Mouse (Mus musculus) intestine, embryonic 14.5 days (tissue): ENCODE measurements around the gene Trappc2l. TPM values are rescaled to one million over a fixed set of nuclear protein-coding genes. Genes with fewer than 3 reads are reported as not detected.
A peak's percentile ranks its signal among the peaks of the same experiment; 100 is the strongest.

Experiments
- ATAC-seq: fragments of 200-750 bp; cut with Nextera tagmentation; replicated peaks from 2 replicates; pipeline ENCODE4 v1.8.0; 2017; ENCODE audit warnings: low read depth, moderate number of reproducible peaks, moderate TSS enrichment, moderate library complexity; ENCODE audit not compliant: low FRiP score, low TSS enrichment
- DNase-seq: peaks from one replicate; pipeline ENCODE4 v3.0.0-alpha.2; 2018; ENCODE audit warnings: low spot score
- H3K27ac ChIP-seq: fragments of 300-500 bp; sonication (generic); 2 replicates; pipeline ENCODE4 v1.5.1; 2014; ENCODE audit warnings: low read depth, mild to moderate bottlenecking, control low read depth
- H3K27me3 ChIP-seq: fragments of 300-500 bp; sonication (generic); replicated peaks from 2 replicates; pipeline ENCODE4 v1.6.1; 2014; ENCODE audit warnings: low read length, control low read depth; ENCODE audit not compliant: control insufficient read depth, insufficient read depth
- H3K36me3 ChIP-seq: fragments of 300-500 bp; sonication (generic); 2 replicates; pipeline ENCODE4 v1.6.1; 2014; ENCODE audit warnings: low read length, control low read depth; ENCODE audit not compliant: control insufficient read depth, insufficient read depth
- H3K4me1 ChIP-seq: fragments of 300-500 bp; sonication (generic); replicated peaks from 2 replicates; pipeline ENCODE4 v1.6.1; 2014; ENCODE audit warnings: low read length, control low read depth, mixed read lengths; ENCODE audit not compliant: control insufficient read depth, insufficient read depth
- H3K4me2 ChIP-seq: fragments of 300-500 bp; sonication (generic); 2 replicates; pipeline ENCODE4 v1.6.1; 2014; ENCODE audit warnings: low read length
- H3K4me3 ChIP-seq: fragments of 300-500 bp; sonication (generic); 2 replicates; pipeline ENCODE4 v1.5.1; 2014; ENCODE audit warnings: low read depth, low read length, control low read depth, mixed read lengths
- H3K9ac ChIP-seq: fragments of 300-500 bp; sonication (generic); 2 replicates; pipeline ENCODE4 v1.6.1; 2014; ENCODE audit warnings: mild to moderate bottlenecking, low read length
- H3K9me3 ChIP-seq: fragments of 300-500 bp; sonication (generic); 2 replicates; pipeline ENCODE4 v1.6.1; 2016; ENCODE audit warnings: low read length, control low read depth; ENCODE audit not compliant: control insufficient read depth
- WGBS: fragments of 180-500 bp; shearing (Covaris S2); extraction: QIAGEN DNeasy Blood & Tissue Kit; methylation state at CpG from one replicate; pipeline ENCODE4 v1.1.7; 2014; 5-methylcytosine and 5-hydroxymethylcytosine counted together
- polyA plus RNA-seq: library from polyadenylated mRNA; unstranded; fragments of >200 nt; fragmentation: Nextera tagmentation; extraction: Ambion mirVana; gene quantifications from 2 replicates; pipeline ENCODE4 v1.2.1, GENCODE M21; 2014

The Trappc2l gene
- polyA plus RNA-seq, 1 experiment from 2014 or later = 67.3 TPM

- Histone ChIP-seq H3K36me3 (peaks cover 9% of the 10 kb centered on the region; the same call in 1 of the 2 replicates), H3K4me2 (peak overlapping the region; percentile 93), H3K9me3 (no peaks in the 10 kb centered on the region), H3K9ac (peak overlapping the region; percentile 59), H3K4me1 (peaks cover 10% of the 10 kb centered on the region; the same call in 1 of the 2 replicates), H3K27ac (peak overlapping the region; percentile 57; the same call in 1 of the 2 replicates), H3K4me3 (peak overlapping the region; percentile 70), H3K27me3 (no peaks in the 10 kb centered on the region)
- ATAC-seq = no peak; the same call in 1 of the 2 replicates
- no peak for DNase-seq
- 6% methylated on average over 20 of the region's 20 CpGs for WGBS
These were observed 695 bp upstream of the Trappc2l start for GRCm38 (mm10) chr8:122610612-122611277.

- peaks cover 9% of the 10 kb centered on the region; the same call in 1 of the 2 replicates for H3K36me3 ChIP-seq
- H3K27ac ChIP-seq = no peak overlapping the region
- H3K27me3 ChIP-seq = no peaks in the 10 kb centered on the region
- H3K4me2 ChIP-seq = no peak overlapping the region
- no peak overlapping the region for H3K4me3 ChIP-seq
- 60% methylated on average over 9 of the region's 9 CpGs for WGBS
- ATAC-seq = no peak
- no peak for DNase-seq
- H3K9me3 ChIP-seq = no peaks in the 10 kb centered on the region
- H3K9ac ChIP-seq = no peak overlapping the region
- peaks cover 14% of the 10 kb centered on the region; the same call in 1 of the 2 replicates for H3K4me1 ChIP-seq
These were observed 4.9 kb downstream of the Trappc2l start for GRCm38 (mm10) chr8:122616181-122616905.

- no peak overlapping the region for H3K4me3 ChIP-seq
- no peak overlapping the region for H3K27ac ChIP-seq
- peaks cover 4% of the 10 kb centered on the region; the same call in 1 of the 2 replicates for H3K4me1 ChIP-seq
- 28% methylated on average over 5 of the region's 7 CpGs for WGBS
- DNase-seq (peak; percentile 96), ATAC-seq (peak; percentile 6; the same call in 1 of the 2 replicates)
- peaks cover 9% of the 10 kb centered on the region; the same call in 1 of the 2 replicates for H3K36me3 ChIP-seq
- H3K9me3 ChIP-seq = no peaks in the 10 kb centered on the region
- no peaks in the 10 kb centered on the region for H3K27me3 ChIP-seq
- no peak overlapping the region for H3K4me2 ChIP-seq
- H3K9ac ChIP-seq = no peak overlapping the region
These were observed 6.6 kb downstream of the Trappc2l start for GRCm38 (mm10) chr8:122617947-122618546.

- WGBS = 72% methylated on average over 6 of the region's 6 CpGs
- Histone ChIP-seq H3K4me2 (no peak overlapping the region), H3K9me3 (no peaks in the 10 kb centered on the region), H3K27me3 (no peaks in the 10 kb centered on the region), H3K9ac (no peak overlapping the region), H3K36me3 (peaks cover 9% of the 10 kb centered on the region; the same call in 1 of the 2 replicates), H3K27ac (no peak overlapping the region), H3K4me3 (no peak overlapping the region), H3K4me1 (peaks cover 4% of the 10 kb centered on the region; the same call in 1 of the 2 replicates)
- DNase-seq = no peak
- ATAC-seq = no peak
These were observed 7.4 kb downstream of the Trappc2l start for GRCm38 (mm10) chr8:122618660-122619378.

DNA sequence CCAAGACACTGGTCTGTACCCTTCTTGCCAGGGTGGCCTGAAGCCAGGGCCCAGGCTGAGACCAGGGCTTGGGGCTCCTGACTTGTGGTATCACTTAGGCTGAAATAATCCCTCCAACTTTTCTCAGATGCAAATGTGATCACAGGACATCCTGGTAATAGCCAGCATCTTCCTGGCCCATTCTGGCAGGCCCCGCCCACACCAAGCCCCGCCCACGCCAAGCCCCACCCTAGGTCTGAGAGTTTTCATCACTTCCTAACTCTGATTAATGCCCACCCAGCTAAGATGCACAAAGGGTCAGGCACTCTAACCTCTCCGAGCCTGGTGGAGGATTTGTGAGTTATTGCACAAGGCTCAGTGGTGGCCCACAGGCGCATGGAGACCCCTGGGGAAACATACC is 9.0 kb downstream of the Trappc2l start:
- no peak overlapping the region for H3K27ac ChIP-seq
- H3K27me3 ChIP-seq = no peaks in the 10 kb centered on the region
- no peak overlapping the region for H3K4me2 ChIP-seq
- H3K4me3 ChIP-seq = no peak overlapping the region
- WGBS = 22% methylated on average over 5 of the region's 5 CpGs
- DNase-seq = no peak
- H3K9me3 ChIP-seq = no peaks in the 10 kb centered on the region
- H3K9ac ChIP-seq = no peak overlapping the region
- peaks cover 4% of the 10 kb centered on the region; the same call in 1 of the 2 replicates for H3K4me1 ChIP-seq
- ATAC-seq = no peak
- H3K36me3 ChIP-seq = peaks cover 2% of the 10 kb centered on the region; the same call in 1 of the 2 replicates

GRCm38 (mm10) chr8:122622727-122623126 is 11.3 kb downstream of the Trappc2l start, which contains the start of gene Pabpn1l:
Gene Pabpn1l, minus strand, starts transcription at chr8:122622739.
- WGBS = 63% methylated on average over 6 of the region's 6 CpGs
- DNase-seq (no peak), ATAC-seq (no peak)
- H3K27ac ChIP-seq = no peak within 1 kb of the TSS
- no peak within 1 kb of the TSS for H3K4me2 ChIP-seq
- no peaks in the 10 kb centered on the region for H3K36me3 ChIP-seq
- no peak within 1 kb of the TSS for H3K9ac ChIP-seq
- H3K4me3 ChIP-seq = no peak within 1 kb of the TSS
- H3K4me1 ChIP-seq = peaks cover 4% of the 10 kb centered on the region; the same call in 1 of the 2 replicates
- no peaks in the 10 kb centered on the region for H3K27me3 ChIP-seq
- no peaks in the 10 kb centered on the region for H3K9me3 ChIP-seq

DNA sequence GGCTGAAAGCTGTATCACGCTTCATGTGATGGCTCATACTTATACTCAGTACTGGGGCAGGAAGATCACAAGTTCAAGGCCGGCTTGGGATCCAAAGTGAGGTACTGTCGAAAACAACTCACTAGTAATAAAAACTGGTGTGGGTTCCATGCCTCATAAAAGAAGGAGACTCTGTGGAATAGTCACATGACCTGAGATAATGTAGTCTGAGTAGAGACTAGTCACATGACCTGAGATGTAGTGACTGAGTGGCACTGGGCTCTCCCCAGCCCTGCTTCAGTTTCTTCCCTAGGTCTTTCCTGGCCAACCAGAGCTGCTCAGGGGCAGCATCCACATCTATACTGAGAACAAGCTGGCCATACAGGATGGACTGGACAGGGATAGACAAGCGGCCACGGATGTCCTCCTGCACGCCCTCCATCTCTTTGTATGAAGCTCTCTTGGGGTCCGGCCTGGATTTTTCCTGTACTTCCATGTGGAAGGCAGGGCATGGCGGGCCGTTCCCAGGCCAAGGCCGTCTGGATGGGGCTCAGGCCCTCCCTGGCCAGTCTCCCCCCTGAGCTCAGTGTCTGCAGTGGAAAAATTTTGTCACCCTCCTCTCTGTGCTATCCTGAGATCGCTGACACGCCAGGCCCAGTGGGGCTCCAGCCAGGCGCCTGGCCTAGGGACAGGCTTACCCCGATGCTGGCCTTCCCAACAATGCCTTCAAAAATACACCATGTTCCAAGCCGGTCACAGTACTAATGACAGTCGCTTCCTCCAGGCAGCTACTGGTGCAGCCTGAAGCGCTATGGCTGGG is 12.6 kb downstream of the Trappc2l start:
- WGBS = 91% methylated on average over 17 of the region's 17 CpGs
- Histone ChIP-seq H3K27ac (no peak overlapping the region), H3K4me1 (peaks cover 4% of the 10 kb centered on the region; the same call in 1 of the 2 replicates), H3K9ac (no peak overlapping the region), H3K36me3 (no peaks in the 10 kb centered on the region), H3K4me2 (no peak overlapping the region), H3K9me3 (no peaks in the 10 kb centered on the region), H3K27me3 (no peaks in the 10 kb centered on the region), H3K4me3 (no peak overlapping the region)
- no peak for ATAC-seq
- DNase-seq = no peak
